Mouse (Mus musculus) bone marrow, adult 2 months (tissue): ENCODE data around the gene Hsp90ab1. TPM values are rescaled to one million over a fixed set of nuclear protein-coding genes. Genes with fewer than 3 reads are reported as not detected.

Experiments
- H3K27ac ChIP-seq: fragments of 200-500 bp; 2 replicates; pipeline ENCODE4 v1.5.1; 2012; ENCODE audit warnings: low read depth, mild to moderate bottlenecking, control low read depth, inconsistent platforms, low read length; ENCODE audit not compliant: control insufficient read depth, poor library complexity, insufficient read depth
- H3K4me1 ChIP-seq: fragments of 200-500 bp; 2 replicates; pipeline ENCODE4 v1.6.1; 2011; ENCODE audit warnings: low read length; ENCODE audit not compliant: control insufficient read depth, insufficient read depth
- H3K4me3 ChIP-seq: fragments of 200-500 bp; replicated peaks from 2 replicates; pipeline ENCODE3; 2011; ENCODE audit warnings: mild to moderate bottlenecking, low read depth, low read length, control low read depth; ENCODE audit not compliant: control insufficient read depth
- CTCF ChIP-seq: fragments of 200-500 bp; IDR thresholded peaks from 2 replicates; pipeline ENCODE4 v1.5.1; 2011; ENCODE audit warnings: low read length, control low read depth; ENCODE audit not compliant: control insufficient read depth, insufficient read depth
- POLR2A ChIP-seq: fragments of 200-500 bp; IDR thresholded peaks from 2 replicates; pipeline ENCODE4 v1.6.1; 2011; ENCODE audit warnings: low read depth, mild to moderate bottlenecking, control low read depth, low read length, borderline replicate concordance; ENCODE audit not compliant: control insufficient read depth
- WGBS: fragments of 180-500 bp; shearing (Covaris S2); methylation state at CpG from one replicate; pipeline ENCODE4 v1.1.7; 2018; 5-methylcytosine and 5-hydroxymethylcytosine counted together
- polyA plus RNA-seq: library from polyadenylated mRNA; stranded (reverse); fragments of >200 nt; gene quantifications from 2 replicates; pipeline ENCODE4 v1.2.4, GENCODE M21; 2011; ENCODE audit warnings: low replicate concordance; ENCODE audit not compliant: missing spikeins, insufficient read depth, insufficient read length

Hsp90ab1 gene
- polyA plus RNA-seq, 1 experiment: 1,077 TPM

DNA sequence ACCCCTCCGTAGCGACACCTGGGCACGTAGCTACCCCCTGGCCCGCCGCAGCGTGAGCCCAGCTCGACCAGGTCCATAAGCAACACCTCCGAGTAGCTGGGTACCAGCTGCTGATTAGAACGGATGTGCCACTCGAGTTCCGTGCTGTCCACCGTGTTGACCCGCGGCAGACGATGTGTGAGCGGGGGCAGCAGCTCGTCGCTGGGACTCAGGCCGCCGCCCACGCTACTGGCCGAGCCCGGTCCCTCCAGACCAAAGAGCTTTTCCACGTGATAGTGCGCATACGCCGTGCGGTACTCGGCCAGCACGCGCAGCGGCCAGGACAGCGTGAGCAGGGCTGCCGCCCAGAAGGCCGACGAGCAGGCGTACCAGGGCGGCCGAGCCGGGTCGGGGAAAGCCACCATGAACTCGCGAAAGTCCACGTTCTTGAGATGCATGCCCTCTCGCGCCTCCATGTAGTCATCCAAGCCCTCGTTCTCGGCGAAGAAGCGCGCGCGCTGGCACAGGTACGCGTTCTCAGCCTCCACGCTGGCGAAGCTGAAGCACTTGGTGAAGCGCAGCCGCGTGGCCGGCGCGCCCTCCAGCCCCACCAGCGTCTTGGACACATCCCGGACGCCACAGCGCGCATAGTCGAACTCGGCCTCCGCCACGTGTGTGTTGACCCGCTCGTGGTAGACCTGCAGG, 27.7 kb downstream of the Hsp90ab1 start:
- Histone ChIP-seq H3K27ac (no peak overlapping the region), H3K4me1 (no peaks in the 10 kb centered on the region), H3K4me3 (no peak overlapping the region)
- 5% methylated on average over 74 of the region's 74 CpGs for WGBS
- TF ChIP-seq POLR2A (no peak), CTCF (no peak)

DNA sequence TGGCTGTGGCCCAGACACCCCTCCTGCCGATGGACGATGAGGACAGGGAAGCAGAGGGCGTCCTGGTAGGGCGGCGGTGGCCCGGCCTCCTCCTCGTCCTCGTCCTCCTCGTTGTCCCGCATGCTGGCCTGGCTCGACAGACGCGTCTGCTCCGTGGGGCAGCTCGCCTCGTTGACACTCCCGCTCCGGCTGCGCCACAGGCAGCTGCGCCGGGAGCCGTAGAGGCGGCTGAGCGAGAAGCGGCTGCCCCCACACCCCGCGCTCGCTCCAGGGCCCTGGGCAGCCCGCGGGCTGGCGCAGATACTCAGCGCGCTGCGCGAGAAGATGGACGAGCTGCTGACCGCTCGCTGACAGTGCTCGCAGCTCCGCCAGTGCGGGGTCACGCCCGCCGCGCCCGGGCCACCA, 28.2 kb downstream of the Hsp90ab1 start:
- Histone ChIP-seq H3K27ac (no peak overlapping the region), H3K4me1 (no peaks in the 10 kb centered on the region), H3K4me3 (no peak overlapping the region)
- 4% methylated on average over 46 of the region's 46 CpGs for WGBS
- TF ChIP-seq POLR2A (no peak), CTCF (no peak)

DNA sequence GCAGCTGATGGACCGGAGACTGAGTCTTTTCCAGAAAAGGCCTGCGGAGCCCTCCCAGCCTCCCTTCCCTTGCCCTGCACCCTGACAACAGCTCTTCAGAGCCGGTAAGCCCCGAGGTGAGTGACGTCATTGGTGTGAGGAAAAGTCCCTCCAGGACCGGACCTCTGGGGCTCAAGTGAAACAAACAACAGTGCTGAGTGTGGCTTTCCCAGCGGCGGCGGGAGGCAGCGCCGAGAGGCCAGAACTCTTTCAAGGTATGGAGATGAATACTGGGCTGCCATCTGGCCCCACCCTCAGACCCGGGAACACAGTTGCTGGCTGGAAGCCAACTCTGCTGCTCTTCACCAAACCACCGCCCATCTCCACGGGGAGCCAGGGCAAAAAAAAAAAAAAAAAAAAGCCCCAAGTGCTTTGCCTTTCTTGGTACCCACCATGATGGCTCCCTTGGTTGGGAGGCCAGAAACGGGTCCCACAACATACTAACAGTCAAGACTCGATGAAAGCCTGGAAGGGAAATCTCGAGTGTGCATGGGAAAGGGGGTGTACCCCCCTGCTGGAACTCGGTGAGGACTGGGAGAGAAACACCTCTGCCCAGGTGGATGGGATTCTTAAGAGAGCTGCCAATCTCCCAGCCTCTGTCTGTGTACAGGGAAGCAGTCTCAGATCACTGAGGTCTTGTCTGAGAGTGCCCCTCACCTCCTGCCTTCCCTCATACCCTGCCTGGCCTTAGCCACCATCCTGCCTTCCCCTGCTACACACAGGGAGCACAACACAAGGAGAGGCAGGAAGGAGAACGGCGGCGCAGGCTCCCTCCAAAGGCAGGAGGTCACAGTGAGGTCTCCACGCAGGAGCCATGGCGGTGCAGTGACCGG, 28.8 kb downstream of the Hsp90ab1 start:
- no peak overlapping the region for H3K4me3 ChIP-seq
- TF ChIP-seq POLR2A (no peak), CTCF (no peak)
- H3K4me1 ChIP-seq: no peaks in the 10 kb centered on the region
- no peak overlapping the region for H3K27ac ChIP-seq
- 8% methylated on average over 24 of the region's 24 CpGs for WGBS

DNA sequence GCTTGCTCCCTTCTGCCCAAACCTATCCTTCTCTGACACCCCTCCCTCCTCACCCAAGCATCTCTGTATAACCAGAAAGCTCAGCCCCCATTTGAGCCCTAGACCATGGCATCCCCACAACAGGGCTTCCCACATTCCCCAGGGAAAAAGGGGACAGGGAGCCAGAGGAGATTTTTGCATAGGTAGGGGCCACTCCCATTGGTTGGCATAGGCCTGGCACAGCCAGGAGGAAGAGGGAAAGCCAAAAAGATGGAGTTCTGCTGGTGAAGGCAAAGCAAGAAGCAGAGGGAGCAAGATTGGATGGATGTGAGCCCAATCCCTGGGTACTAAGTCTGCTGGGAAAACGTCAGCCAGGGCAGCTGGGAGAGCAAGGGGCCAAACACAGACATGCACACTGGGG, 30.0 kb downstream of the Hsp90ab1 start:
- no peak overlapping the region for H3K4me3 ChIP-seq
- WGBS: 25% methylated on average over 1 of the region's 1 CpGs
- TF ChIP-seq CTCF (no peak), POLR2A (no peak)
- no peak overlapping the region for H3K27ac ChIP-seq
- H3K4me1 ChIP-seq: no peaks in the 10 kb centered on the region

DNA sequence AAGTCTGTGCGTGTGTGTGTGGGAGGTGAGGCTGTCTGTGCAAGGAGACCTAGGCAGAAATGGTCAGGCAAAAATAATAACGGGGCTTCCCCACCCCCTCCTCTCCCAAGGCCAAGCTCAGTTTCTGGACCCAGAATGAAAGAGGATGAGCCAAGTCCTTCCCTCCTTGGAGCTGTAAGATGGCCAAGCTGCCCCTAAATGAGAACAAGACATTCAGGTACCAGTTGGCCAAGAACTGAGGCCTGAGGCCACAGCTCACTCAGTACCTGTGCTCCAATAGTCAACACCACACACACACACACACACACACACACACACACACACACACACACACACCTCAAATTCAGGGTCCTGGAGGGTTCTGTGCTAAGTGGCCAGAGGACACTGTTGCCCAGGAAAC, 30.4 kb downstream of the Hsp90ab1 start:
- no peaks in the 10 kb centered on the region for H3K4me1 ChIP-seq
- 73% methylated on average over 2 of the region's 2 CpGs for WGBS
- no peak overlapping the region for H3K4me3 ChIP-seq
- no peak for TF ChIP-seq CTCF
- TF ChIP-seq POLR2A: no peak
- H3K27ac ChIP-seq: no peak overlapping the region

DNA sequence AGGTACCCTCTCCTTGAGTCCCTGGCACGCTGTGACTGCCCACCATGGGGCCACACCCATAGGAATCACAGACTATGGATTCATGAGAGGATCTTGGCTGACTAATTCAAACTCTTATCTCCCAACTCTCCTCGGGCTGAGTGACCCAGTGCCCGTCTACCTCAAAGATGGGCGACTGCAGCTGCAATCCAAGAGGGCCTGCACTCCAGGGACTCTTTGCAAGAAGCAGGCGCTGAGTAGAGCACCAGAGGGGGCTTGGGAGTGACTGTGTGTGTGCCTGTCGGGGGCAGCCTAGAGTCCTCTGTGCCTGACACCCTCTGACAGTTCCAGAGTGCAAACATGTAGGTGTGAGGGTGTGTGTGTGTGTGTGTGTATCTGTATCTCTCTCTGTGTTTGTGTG, 30.9 kb downstream of the Hsp90ab1 start:
- TF ChIP-seq CTCF (no peak), POLR2A (no peak)
- no peak overlapping the region for H3K27ac ChIP-seq
- H3K4me1 ChIP-seq: no peaks in the 10 kb centered on the region
- H3K4me3 ChIP-seq: no peak overlapping the region
- WGBS: 31% methylated on average over 6 of the region's 6 CpGs

DNA sequence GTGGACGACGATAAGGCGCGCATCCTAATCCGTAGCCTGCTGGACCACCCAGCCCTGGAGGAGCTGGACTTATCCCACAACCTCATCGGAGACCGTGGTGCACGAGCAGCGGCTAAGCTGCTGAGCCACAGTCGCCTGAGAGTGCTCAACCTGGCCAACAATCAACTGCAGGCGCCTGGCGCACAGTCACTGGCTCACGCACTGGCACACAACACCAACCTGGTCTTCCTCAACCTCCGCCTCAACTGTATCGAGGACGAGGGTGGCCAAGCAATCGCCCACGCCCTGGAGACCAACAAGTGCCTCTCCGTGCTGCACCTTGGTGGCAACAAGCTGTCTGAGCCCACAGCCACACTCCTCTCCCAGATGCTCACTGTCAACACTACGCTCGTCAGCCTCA, 33.4 kb downstream of the Hsp90ab1 start:
- Histone ChIP-seq H3K4me3 (no peak overlapping the region), H3K4me1 (no peaks in the 10 kb centered on the region), H3K27ac (no peak overlapping the region)
- TF ChIP-seq POLR2A: no peak
- TF ChIP-seq CTCF: no peak
- 77% methylated on average over 21 of the region's 21 CpGs for WGBS

DNA sequence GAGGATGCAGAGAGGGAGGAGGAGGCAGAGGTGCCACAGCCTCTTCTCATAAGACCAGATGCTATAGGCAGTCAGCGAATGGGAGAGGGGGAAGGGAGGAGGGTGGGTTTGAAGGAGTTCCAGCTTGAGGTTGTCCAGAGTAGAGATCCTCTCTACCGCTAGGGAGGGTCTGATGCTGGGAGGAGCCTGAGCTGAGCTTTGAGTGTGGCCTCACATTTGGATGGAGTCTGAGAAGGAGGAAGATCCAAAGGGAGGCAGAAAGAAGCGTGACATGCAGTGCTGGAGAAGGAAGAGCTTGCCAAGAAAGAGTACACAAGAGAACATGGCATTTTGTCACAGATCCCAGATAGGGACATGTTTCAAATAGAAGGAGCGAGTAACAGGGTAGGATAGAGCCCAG, 34.7 kb downstream of the Hsp90ab1 start:
- H3K4me1 ChIP-seq: no peaks in the 10 kb centered on the region
- H3K4me3 ChIP-seq: no peak overlapping the region
- 53% methylated on average over 4 of the region's 4 CpGs for WGBS
- no peak overlapping the region for H3K27ac ChIP-seq
- no peak for TF ChIP-seq CTCF
- no peak for TF ChIP-seq POLR2A

DNA sequence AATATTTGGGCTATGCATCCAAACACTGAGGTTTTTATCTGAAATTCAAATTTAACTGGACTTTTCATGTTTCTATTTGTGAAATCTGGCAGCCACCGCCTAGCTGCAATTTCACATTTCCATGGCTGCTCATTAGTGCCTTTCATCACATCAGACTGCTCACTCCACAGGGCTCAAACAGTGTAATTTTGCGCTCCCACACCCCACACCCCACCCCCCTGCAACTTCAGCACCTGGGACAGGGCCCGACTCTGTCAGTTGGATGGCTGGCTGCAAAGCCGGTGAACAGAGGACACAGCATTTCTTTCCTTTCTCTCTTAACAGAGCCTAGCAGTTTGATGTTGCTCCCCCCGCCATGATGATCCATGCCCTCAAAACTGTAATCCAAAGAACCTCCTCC, 36.8 kb downstream of the Hsp90ab1 start:
- TF ChIP-seq CTCF (no peak), POLR2A (no peak)
- Histone ChIP-seq H3K4me1 (no peaks in the 10 kb centered on the region), H3K27ac (no peak overlapping the region), H3K4me3 (no peak overlapping the region)
- WGBS: 11% methylated on average over 5 of the region's 5 CpGs
